Mouse (Mus musculus): ENCODE measurements around the gene Ide. TPM values are rescaled to one million over a fixed set of nuclear protein-coding genes. Genes with fewer than 3 reads are reported as not detected.

Ide gene
- polyA plus RNA-seq (2016; fragmentation: Nextera tagmentation; extraction: Ambion mirVana), result 63.8 and 66.1 TPM in 2 replicates

- Histone ChIP-seq H3K9me3 (no peaks in the 10 kb centered on the region), H3K4me1 (0 out of 2 replicates have a peak, but pooled peaks cover 5% of the 10 kb centered on the region), H3K36me3 (replicated peaks) (no peaks in the 10 kb centered on the region), H3K4me3 (no peak within 1 kb of the TSS), H3K27me3 (ENCODE audit: poor library complexity, severe bottlenecking) (no peaks in the 10 kb centered on the region), H3K27ac (no peak within 1 kb of the TSS)
- no peak for DNase-seq (ENCODE audit: extremely low spot score, low spot score)
- 86% methylated on average over 4 of the region's 4 CpGs for WGBS
Measured at GRCm38 (mm10) chr19:37337752-37338151, at the start of gene Ide. Gene Ide, minus strand, starts transcription at chr19:37337852.

GRCm38 (mm10) chr19:37386126-37386525 is 48.5 kb upstream of the Ide start:
- Histone ChIP-seq H3K4me3 (no peak overlapping the region), H3K27me3 (ENCODE audit: poor library complexity, severe bottlenecking) (no peaks in the 10 kb centered on the region), H3K9me3 (no peaks in the 10 kb centered on the region), H3K4me1 (no peaks in the 10 kb centered on the region), H3K27ac (no peak overlapping the region), H3K36me3 (replicated peaks) (peaks cover 82% of the 10 kb centered on the region)
- 86% methylated on average over 3 of the region's 3 CpGs for WGBS
- no peak for DNase-seq (ENCODE audit: extremely low spot score, low spot score)

- H3K36me3 ChIP-seq (replicated peaks), result peaks cover 32% of the 10 kb centered on the region
- H3K9me3 ChIP-seq, result no peaks in the 10 kb centered on the region
- 91% methylated on average over 6 of the region's 6 CpGs for WGBS
- no peaks in the 10 kb centered on the region for H3K27me3 ChIP-seq (ENCODE audit: poor library complexity, severe bottlenecking)
- DNase-seq (ENCODE audit: extremely low spot score, low spot score), result no peak
- H3K4me1 ChIP-seq, result peaks cover 35% of the 10 kb centered on the region
- peak overlapping the region; percentile 23; the same call in 1 of the 2 replicates for H3K4me3 ChIP-seq
- H3K27ac ChIP-seq, result no peak overlapping the region
Measured at GRCm38 (mm10) chr19:37378816-37379215, 41.2 kb upstream of the Ide start.

- Histone ChIP-seq H3K36me3 (replicated peaks) (peaks cover 20% of the 10 kb centered on the region), H3K27me3 (ENCODE audit: poor library complexity, severe bottlenecking) (no peaks in the 10 kb centered on the region), H3K4me1 (peaks cover 35% of the 10 kb centered on the region), H3K4me3 (peak overlapping the region; percentile 98), H3K9me3 (no peaks in the 10 kb centered on the region), H3K27ac (peak overlapping the region; percentile 98)
- WGBS, result 39% methylated on average over 8 of the region's 8 CpGs
- no peak for DNase-seq (ENCODE audit: extremely low spot score, low spot score)
Measured at GRCm38 (mm10) chr19:37377404-37377990, 39.8 kb upstream of the Ide start.

GRCm38 (mm10) chr19:37376841-37377240 is 39.2 kb upstream of the Ide start:
- WGBS, result 3% methylated on average over 11 of the region's 11 CpGs
- H3K9me3 ChIP-seq, result no peaks in the 10 kb centered on the region

GRCm38 (mm10) chr19:37375755-37376615 is 38.3 kb upstream of the Ide start, which contains the start of gene Kif11:
Gene Kif11, plus strand, starts transcription at chr19:37376403.
- Histone ChIP-seq H3K4me3 (peak within 1 kb of the TSS; percentile 98), H3K27me3 (ENCODE audit: poor library complexity, severe bottlenecking) (no peaks in the 10 kb centered on the region), H3K36me3 (replicated peaks) (peaks cover 20% of the 10 kb centered on the region), H3K4me1 (peaks cover 34% of the 10 kb centered on the region), H3K27ac (peak within 1 kb of the TSS; percentile 98), H3K9me3 (no peaks in the 10 kb centered on the region)
- under 1% methylated on average over 73 of the region's 73 CpGs for WGBS
- peak; percentile 93 for DNase-seq (ENCODE audit: extremely low spot score, low spot score)

More at GRCm38 (mm10) chr19:37376841-37377240, 39.2 kb upstream of the Ide start:
- peaks cover 35% of the 10 kb centered on the region for H3K4me1 ChIP-seq
- peak overlapping the region; percentile 98 for H3K4me3 ChIP-seq
- peak overlapping the region; percentile 98 for H3K27ac ChIP-seq
- no peaks in the 10 kb centered on the region for H3K27me3 ChIP-seq (ENCODE audit: poor library complexity, severe bottlenecking)
- no peak for DNase-seq (ENCODE audit: extremely low spot score, low spot score)
- H3K36me3 ChIP-seq (replicated peaks), result peaks cover 20% of the 10 kb centered on the region

- no peak for DNase-seq (ENCODE audit: extremely low spot score, low spot score)
- Histone ChIP-seq H3K4me3 (peak overlapping the region; percentile 98), H3K27me3 (ENCODE audit: poor library complexity, severe bottlenecking) (no peaks in the 10 kb centered on the region), H3K27ac (peak overlapping the region; percentile 98), H3K4me1 (peaks cover 31% of the 10 kb centered on the region), H3K9me3 (no peaks in the 10 kb centered on the region), H3K36me3 (replicated peaks) (peaks cover 12% of the 10 kb centered on the region)
- 23% methylated on average over 7 of the region's 7 CpGs for WGBS
Measured at GRCm38 (mm10) chr19:37374941-37375754, 37.5 kb upstream of the Ide start.

- no peaks in the 10 kb centered on the region for H3K27me3 ChIP-seq (ENCODE audit: poor library complexity, severe bottlenecking)
- no peak for DNase-seq (ENCODE audit: extremely low spot score, low spot score)
- H3K27ac ChIP-seq, result no peak overlapping the region
- H3K4me1 ChIP-seq, result peaks cover 5% of the 10 kb centered on the region
- H3K9me3 ChIP-seq, result no peaks in the 10 kb centered on the region
- WGBS, result 89% methylated on average over 5 of the region's 5 CpGs
- H3K36me3 ChIP-seq (replicated peaks), result no peaks in the 10 kb centered on the region
- H3K4me3 ChIP-seq, result no peak overlapping the region
Measured at GRCm38 (mm10) chr19:37370356-37370755, 32.7 kb upstream of the Ide start.

GRCm38 (mm10) chr19:37369921-37370320 is 32.3 kb upstream of the Ide start:
- Histone ChIP-seq H3K27me3 (ENCODE audit: poor library complexity, severe bottlenecking) (no peaks in the 10 kb centered on the region), H3K4me1 (peaks cover under 1% of the 10 kb centered on the region; the same call in 1 of the 2 replicates), H3K4me3 (no peak overlapping the region), H3K27ac (no peak overlapping the region), H3K36me3 (replicated peaks) (no peaks in the 10 kb centered on the region), H3K9me3 (no peaks in the 10 kb centered on the region)
- 92% methylated on average over 4 of the region's 4 CpGs for WGBS
- no peak for DNase-seq (ENCODE audit: extremely low spot score, low spot score)

GRCm38 (mm10) chr19:37368990-37369389 is 31.3 kb upstream of the Ide start:
- Histone ChIP-seq H3K9me3 (no peaks in the 10 kb centered on the region), H3K27me3 (ENCODE audit: poor library complexity, severe bottlenecking) (no peaks in the 10 kb centered on the region), H3K36me3 (replicated peaks) (no peaks in the 10 kb centered on the region), H3K4me3 (no peak overlapping the region), H3K27ac (no peak overlapping the region), H3K4me1 (no peaks in the 10 kb centered on the region)
- DNase-seq (ENCODE audit: extremely low spot score, low spot score), result no peak
- 82% methylated on average over 1 of the region's 1 CpGs for WGBS

- DNase-seq (ENCODE audit: extremely low spot score, low spot score), result no peak
- no peak overlapping the region for H3K27ac ChIP-seq
- peaks cover 5% of the 10 kb centered on the region for H3K4me1 ChIP-seq
- no peaks in the 10 kb centered on the region for H3K36me3 ChIP-seq (replicated peaks)
- H3K9me3 ChIP-seq, result no peaks in the 10 kb centered on the region
- WGBS, result 90% methylated on average over 11 of the region's 11 CpGs
- H3K4me3 ChIP-seq, result no peak overlapping the region
- no peaks in the 10 kb centered on the region for H3K27me3 ChIP-seq (ENCODE audit: poor library complexity, severe bottlenecking)
Measured at GRCm38 (mm10) chr19:37363128-37363939, 25.7 kb upstream of the Ide start.

- Histone ChIP-seq H3K4me3 (no peak overlapping the region), H3K36me3 (replicated peaks) (no peaks in the 10 kb centered on the region), H3K4me1 (peaks cover 5% of the 10 kb centered on the region), H3K27ac (no peak overlapping the region), H3K9me3 (no peaks in the 10 kb centered on the region), H3K27me3 (ENCODE audit: poor library complexity, severe bottlenecking) (no peaks in the 10 kb centered on the region)
- DNase-seq (ENCODE audit: extremely low spot score, low spot score), result peak; percentile 25
- 32% methylated on average over 5 of the region's 5 CpGs for WGBS
Measured at GRCm38 (mm10) chr19:37362545-37362944, 24.9 kb upstream of the Ide start.

All from forebrain, embryonic 10.5 days (tissue).